Mouse (Mus musculus): Measurements from ENCODE around the gene Acot11. TPM values are rescaled to one million over a fixed set of nuclear protein-coding genes. Genes with fewer than 3 reads are reported as not detected.
"Not testable (repeated sequence)": the region's sequence is repeated elsewhere in the genome, so short reads cannot be mapped to it uniquely, and the experiment has no call there.

Gene Acot11
- polyA plus RNA-seq, 1 experiment from 2014 or later = 1.4 TPM

DNA sequence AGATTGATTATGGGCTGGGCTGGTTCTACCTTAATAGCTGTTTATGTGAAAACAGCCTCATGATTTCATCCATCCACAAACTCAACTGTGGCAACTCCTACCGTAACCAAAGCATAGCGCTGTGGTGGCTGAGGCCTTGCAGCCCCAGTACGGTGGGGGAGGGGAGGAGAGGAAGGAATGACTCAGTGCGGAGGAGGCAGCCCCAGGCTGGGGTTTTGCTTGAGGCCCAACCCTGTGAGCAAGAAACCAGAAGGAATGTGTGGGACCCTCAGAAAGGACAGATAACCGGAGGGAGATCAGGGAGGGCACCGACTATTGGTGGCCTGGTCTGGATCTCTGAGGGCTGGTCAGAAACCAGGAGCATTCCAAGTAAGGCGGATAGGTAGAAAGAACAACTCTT, 17.0 kb downstream of the Acot11 start:
- Histone ChIP-seq H3K9ac (no peak overlapping the region), H3K27me3 (no peaks in the 10 kb centered on the region), H3K27ac (no peak overlapping the region), H3K4me2 (no peak overlapping the region), H3K9me3 (no peaks in the 10 kb centered on the region), H3K4me3 (no peak overlapping the region), H3K4me1 (peaks cover 39% of the 10 kb centered on the region), H3K36me3 (no peaks in the 10 kb centered on the region)
- WGBS = 46% methylated on average over 7 of the region's 7 CpGs
- no peak for ATAC-seq (ENCODE audit: borderline replicate concordance, extremely low read depth, low FRiP score, low TSS enrichment)

GRCm38 (mm10) chr4:106785753-106786540, 18.9 kb downstream of the Acot11 start:
- Histone ChIP-seq H3K4me1 (peaks cover 42% of the 10 kb centered on the region), H3K4me2 (peak overlapping the region; percentile 4; the same call in 1 of the 2 replicates), H3K9me3 (no peaks in the 10 kb centered on the region), H3K27me3 (no peaks in the 10 kb centered on the region), H3K4me3 (no peak overlapping the region), H3K27ac (peak overlapping the region; percentile 90), H3K36me3 (no peaks in the 10 kb centered on the region), H3K9ac (no peak overlapping the region)
- WGBS = 9% methylated on average over 3 of the region's 5 CpGs
- peak; percentile 86 for ATAC-seq (ENCODE audit: borderline replicate concordance, extremely low read depth, low FRiP score, low TSS enrichment)

DNA sequence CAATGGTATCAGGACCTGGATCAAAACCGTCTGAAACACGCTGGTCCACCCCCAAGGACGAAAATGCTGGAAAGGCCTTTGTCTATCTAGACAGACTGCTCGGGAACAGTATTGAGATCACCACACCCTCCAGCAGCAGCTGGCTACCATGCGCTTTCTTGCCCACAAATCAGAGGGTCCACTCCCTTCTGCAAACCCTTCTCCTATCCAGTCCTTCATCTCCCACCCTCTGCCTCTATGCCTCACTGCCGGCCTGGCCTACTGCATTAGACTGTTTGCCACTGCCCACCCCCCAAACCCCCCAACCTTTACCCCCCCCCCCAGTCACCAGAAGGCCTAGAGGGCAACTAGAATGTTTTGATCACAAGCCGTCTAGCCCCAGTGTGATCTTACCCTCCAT, 19.5 kb downstream of the Acot11 start:
- WGBS = 61% methylated on average over 7 of the region's 7 CpGs
- H3K4me1 ChIP-seq = peaks cover 45% of the 10 kb centered on the region
- H3K9ac ChIP-seq = no peak overlapping the region

DNA sequence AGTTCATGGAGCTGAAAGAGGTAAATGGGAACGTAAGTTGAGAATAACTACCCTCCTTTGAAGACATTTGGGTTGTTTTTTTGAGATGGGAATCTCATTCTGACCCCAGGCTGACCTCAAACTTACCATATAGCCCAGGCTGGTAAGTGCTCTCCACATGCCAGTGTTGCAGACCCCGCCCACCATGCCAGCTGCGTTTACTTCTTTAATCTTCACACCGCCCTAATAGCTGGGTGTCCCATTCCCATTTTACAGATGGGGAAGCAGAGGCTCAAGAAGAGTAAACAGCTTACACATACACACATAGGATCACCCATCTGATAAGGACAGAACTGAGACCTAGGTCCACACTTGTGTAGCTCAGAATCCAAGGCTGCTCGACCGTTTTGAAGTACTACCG, 20.0 kb downstream of the Acot11 start:
- H3K4me1 ChIP-seq = peaks cover 51% of the 10 kb centered on the region
- H3K27ac ChIP-seq = no peak overlapping the region
- ATAC-seq (ENCODE audit: borderline replicate concordance, extremely low read depth, low FRiP score, low TSS enrichment) = no peak
- no peaks in the 10 kb centered on the region for H3K27me3 ChIP-seq
- no peak overlapping the region for H3K4me3 ChIP-seq
- no peak overlapping the region for H3K4me2 ChIP-seq
- H3K9ac ChIP-seq = no peak overlapping the region
- WGBS = 85% methylated on average over 7 of the region's 7 CpGs
- H3K9me3 ChIP-seq = no peaks in the 10 kb centered on the region
- H3K36me3 ChIP-seq = no peaks in the 10 kb centered on the region

More for the DNA sequence above, 19.5 kb downstream of the Acot11 start:
- H3K27me3 ChIP-seq = no peaks in the 10 kb centered on the region
- H3K36me3 ChIP-seq = no peaks in the 10 kb centered on the region
- ATAC-seq (ENCODE audit: borderline replicate concordance, extremely low read depth, low FRiP score, low TSS enrichment) = no peak
- no peaks in the 10 kb centered on the region for H3K9me3 ChIP-seq
- H3K27ac ChIP-seq = peak overlapping the region; percentile 90
- H3K4me3 ChIP-seq = no peak overlapping the region
- H3K4me2 ChIP-seq = peak overlapping the region; percentile 4; the same call in 1 of the 2 replicates

DNA sequence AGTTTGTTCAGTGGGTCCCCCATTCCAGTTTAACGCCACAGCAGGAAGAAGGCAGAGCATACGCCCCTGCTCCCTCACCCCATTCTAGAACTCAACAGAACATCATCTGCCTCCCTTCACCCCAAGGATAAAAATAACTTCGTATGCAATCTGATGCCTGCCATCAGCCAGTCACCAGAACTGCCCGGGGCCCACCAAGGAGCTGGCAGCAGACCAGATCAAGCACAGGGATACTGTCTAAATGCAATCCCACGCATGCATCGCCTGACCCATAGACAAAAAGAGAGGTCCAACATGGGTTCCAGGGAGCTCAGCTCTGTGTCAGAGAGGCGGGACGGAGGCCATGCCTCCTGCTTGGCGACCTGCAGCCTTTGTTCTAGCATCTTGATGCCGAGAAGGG, 21.7 kb downstream of the Acot11 start:
- ATAC-seq (ENCODE audit: borderline replicate concordance, extremely low read depth, low FRiP score, low TSS enrichment) = no peak
- Histone ChIP-seq H3K9me3 (no peaks in the 10 kb centered on the region), H3K4me3 (no peak overlapping the region), H3K4me2 (no peak overlapping the region), H3K27me3 (no peaks in the 10 kb centered on the region), H3K9ac (no peak overlapping the region), H3K36me3 (no peaks in the 10 kb centered on the region), H3K4me1 (peaks cover 65% of the 10 kb centered on the region), H3K27ac (no peak overlapping the region)
- 68% methylated on average over 10 of the region's 10 CpGs for WGBS

DNA sequence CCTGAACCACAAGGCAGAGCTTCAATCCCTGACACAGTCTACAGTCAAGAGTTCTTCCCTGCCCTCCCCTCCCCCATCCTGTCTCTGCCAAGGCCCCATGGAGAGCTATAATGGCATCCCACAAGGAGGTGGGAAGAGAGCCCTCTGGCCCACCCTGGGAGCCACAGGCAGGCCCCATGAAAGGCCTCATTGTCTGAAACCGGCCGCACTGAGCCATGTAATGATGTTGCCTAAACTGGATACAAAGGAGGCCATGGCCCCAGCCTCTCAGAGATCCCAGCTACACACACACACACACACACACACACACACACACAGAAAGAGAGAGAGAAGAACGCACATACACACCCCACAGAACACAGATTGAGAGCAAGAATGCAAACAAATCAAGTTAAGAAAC, 24.8 kb downstream of the Acot11 start:
- Histone ChIP-seq H3K36me3 (no peaks in the 10 kb centered on the region), H3K9ac (no peak overlapping the region), H3K27ac (peak overlapping the region; percentile 18; the same call in 1 of the 2 replicates), H3K4me1 (peaks cover 48% of the 10 kb centered on the region), H3K9me3 (no peaks in the 10 kb centered on the region), H3K4me3 (no peak overlapping the region), H3K27me3 (no peaks in the 10 kb centered on the region), H3K4me2 (no peak overlapping the region)
- 32% methylated on average over 3 of the region's 3 CpGs for WGBS
- no peak for ATAC-seq (ENCODE audit: borderline replicate concordance, extremely low read depth, low FRiP score, low TSS enrichment)

DNA sequence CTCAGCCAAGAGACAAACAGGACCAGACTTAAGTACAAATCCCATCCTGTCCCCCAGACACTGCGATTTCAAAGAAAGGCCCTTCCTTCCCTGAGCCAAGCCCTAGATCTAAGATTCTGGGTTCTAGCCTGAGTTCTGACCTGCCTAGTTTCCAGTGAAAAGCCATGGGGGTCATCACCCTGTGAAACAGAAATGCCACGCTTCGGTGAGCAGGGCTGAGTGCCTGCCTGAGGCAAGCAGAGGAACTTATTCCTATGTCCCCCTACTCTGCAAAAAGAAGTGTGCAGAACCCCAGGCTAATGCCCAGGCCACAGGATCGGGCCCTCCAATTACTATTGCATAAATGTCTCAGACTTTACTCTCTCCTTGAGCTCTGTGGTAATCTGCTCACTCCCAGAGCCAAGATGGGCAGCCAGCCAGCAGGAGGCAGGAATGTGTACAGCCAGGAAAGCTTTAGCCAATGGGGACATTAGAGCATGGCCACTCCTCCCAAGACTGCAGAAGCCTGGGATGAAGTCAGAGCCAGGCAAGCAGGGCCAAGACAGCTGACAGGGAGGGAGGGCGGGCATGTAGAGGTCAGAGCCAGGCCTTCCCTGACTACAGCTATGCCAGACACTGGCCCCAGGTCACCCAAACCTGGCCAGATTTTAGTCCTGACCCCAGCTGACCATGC, 26.5 kb downstream of the Acot11 start:
- WGBS = 38% methylated on average over 5 of the region's 5 CpGs
- Histone ChIP-seq H3K27me3 (no peaks in the 10 kb centered on the region), H3K9ac (peak overlapping the region; percentile 31; the same call in 1 of the 2 replicates), H3K4me3 (no peak overlapping the region), H3K9me3 (no peaks in the 10 kb centered on the region), H3K27ac (peak overlapping the region; percentile 87), H3K36me3 (no peaks in the 10 kb centered on the region), H3K4me1 (peaks cover 43% of the 10 kb centered on the region), H3K4me2 (no peak overlapping the region)
- peak; percentile 97 for ATAC-seq (ENCODE audit: borderline replicate concordance, extremely low read depth, low FRiP score, low TSS enrichment)

- no peaks in the 10 kb centered on the region for H3K27me3 ChIP-seq
- no peak for ATAC-seq (ENCODE audit: borderline replicate concordance, extremely low read depth, low FRiP score, low TSS enrichment)
- H3K36me3 ChIP-seq = no peaks in the 10 kb centered on the region
- H3K4me1 ChIP-seq = peaks cover 37% of the 10 kb centered on the region
- no peaks in the 10 kb centered on the region for H3K9me3 ChIP-seq
- 26% methylated on average over 3 of the region's 3 CpGs for WGBS
- no peak overlapping the region for H3K4me2 ChIP-seq
- no peak overlapping the region for H3K27ac ChIP-seq
- H3K4me3 ChIP-seq = no peak overlapping the region
- no peak overlapping the region for H3K9ac ChIP-seq
Measured at GRCm38 (mm10) chr4:106776998-106777397, 27.8 kb downstream of the Acot11 start.

DNA sequence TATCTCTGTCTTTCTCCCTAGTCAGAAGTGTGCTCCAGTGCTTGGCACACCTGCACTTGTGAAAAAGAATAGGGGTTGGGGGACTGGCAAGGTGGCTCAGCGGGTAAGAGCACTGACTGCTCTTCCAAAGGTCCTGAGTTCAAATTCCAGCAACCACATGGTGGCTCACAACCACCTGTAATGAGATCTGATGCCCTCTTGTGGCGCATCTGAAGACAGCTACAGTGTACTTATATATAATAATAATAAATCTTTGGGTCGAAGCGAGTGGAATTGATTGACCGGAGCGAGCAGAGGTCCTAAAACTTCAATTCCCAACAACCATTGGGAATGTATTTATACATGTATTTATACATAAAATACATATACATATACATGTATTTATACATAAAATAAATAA, 29.0 kb downstream of the Acot11 start:
- not testable (repeated sequence) for H3K36me3 ChIP-seq; H3K27ac ChIP-seq; H3K27me3 ChIP-seq; H3K4me2 ChIP-seq; ATAC-seq (ENCODE audit: borderline replicate concordance, extremely low read depth, low FRiP score, low TSS enrichment); H3K9me3 ChIP-seq; H3K9ac ChIP-seq; H3K4me3 ChIP-seq
- peaks cover 37% of the 10 kb centered on the region for H3K4me1 ChIP-seq
- WGBS = 85% methylated on average over 6 of the region's 6 CpGs

- Histone ChIP-seq H3K27ac (no peak overlapping the region), H3K36me3 (no peaks in the 10 kb centered on the region), H3K27me3 (no peaks in the 10 kb centered on the region), H3K9me3 (no peaks in the 10 kb centered on the region), H3K9ac (no peak overlapping the region), H3K4me2 (no peak overlapping the region), H3K4me3 (no peak overlapping the region), H3K4me1 (peaks cover 8% of the 10 kb centered on the region; the same call in 1 of the 2 replicates)
- 88% methylated on average over 1 of the region's 1 CpGs for WGBS
- ATAC-seq (ENCODE audit: borderline replicate concordance, extremely low read depth, low FRiP score, low TSS enrichment) = no peak
Measured at GRCm38 (mm10) chr4:106772558-106772957, 32.2 kb downstream of the Acot11 start.

GRCm38 (mm10) chr4:106769306-106769705, 35.5 kb downstream of the Acot11 start:
- 68% methylated on average over 2 of the region's 2 CpGs for WGBS
- Histone ChIP-seq H3K36me3 (no peaks in the 10 kb centered on the region), H3K9me3 (no peaks in the 10 kb centered on the region), H3K4me1 (no peaks in the 10 kb centered on the region), H3K4me3 (no peak overlapping the region), H3K27ac (no peak overlapping the region), H3K27me3 (no peaks in the 10 kb centered on the region), H3K4me2 (no peak overlapping the region), H3K9ac (no peak overlapping the region)
- ATAC-seq (ENCODE audit: borderline replicate concordance, extremely low read depth, low FRiP score, low TSS enrichment) = no peak

- 68% methylated on average over 7 of the region's 7 CpGs for WGBS
- H3K4me2 ChIP-seq = no peak overlapping the region
- ATAC-seq (ENCODE audit: borderline replicate concordance, extremely low read depth, low FRiP score, low TSS enrichment) = no peak
- H3K4me3 ChIP-seq = no peak overlapping the region
- H3K9me3 ChIP-seq = no peaks in the 10 kb centered on the region
- no peaks in the 10 kb centered on the region for H3K27me3 ChIP-seq
- no peak overlapping the region for H3K9ac ChIP-seq
- H3K4me1 ChIP-seq = no peaks in the 10 kb centered on the region
- no peak overlapping the region for H3K27ac ChIP-seq
- no peaks in the 10 kb centered on the region for H3K36me3 ChIP-seq
Measured at GRCm38 (mm10) chr4:106764166-106764565, 40.6 kb downstream of the Acot11 start.

Data from lung, embryonic 15.5 days (tissue).